Mouse (Mus musculus): ENCODE data around the gene Kptn. TPM values are rescaled to one million over a fixed set of nuclear protein-coding genes. Genes with fewer than 3 reads are reported as not detected.

Kptn gene
- polyA plus RNA-seq, 1 experiment, result 23.2 TPM

DNA sequence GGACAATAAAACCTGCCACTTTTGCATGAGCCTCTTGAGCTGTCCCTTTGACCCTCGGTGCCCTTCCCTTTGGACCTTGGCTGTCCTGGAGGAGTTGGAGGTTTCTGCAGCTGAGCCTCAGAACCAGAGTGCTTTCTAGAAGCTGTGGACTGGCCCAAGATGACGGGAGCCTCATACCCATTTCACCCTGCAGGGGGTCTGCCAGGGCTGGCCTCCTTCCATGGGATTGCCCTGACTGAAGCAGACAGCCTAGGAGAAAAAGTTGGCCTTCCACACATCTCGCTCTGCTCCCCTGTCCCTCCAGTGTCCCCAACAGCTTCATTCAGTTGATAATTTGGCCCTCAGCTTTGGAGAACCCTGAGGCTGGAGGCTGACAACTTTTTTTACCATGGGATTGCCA, 2.6 kb upstream of the Kptn start:
- Histone ChIP-seq H3K27ac (ENCODE audit: insufficient read depth, low read length) (no peak overlapping the region), H3K27me3 (ENCODE audit: control insufficient read depth, insufficient read depth, low read length) (no peaks in the 10 kb centered on the region), H3K36me3 (ENCODE audit: control insufficient read depth, insufficient read depth, low read length) (peaks cover 34% of the 10 kb centered on the region), H3K4me3 (ENCODE audit: extremely low read depth, insufficient read depth, insufficient read length) (no peak overlapping the region), H3K4me1 (ENCODE audit: control insufficient read depth, insufficient read depth, insufficient read length) (peaks cover 6% of the 10 kb centered on the region; the same call in 1 of the 2 replicates)
- WGBS, result 92% methylated on average over 3 of the region's 3 CpGs
- no peak for DNase-seq (ENCODE audit: low read depth in 1 of 2, low spot score in 2 of 2)
- TF ChIP-seq CTCF (IDR thresholded peaks at IDR 0.05; ENCODE audit: extremely low read depth, insufficient read depth, insufficient read length, insufficient replicate concordance) (no peak), POLR2A (IDR thresholded peaks at IDR 0.05; ENCODE audit: low read depth, low read length) (no peak)

GRCm38 (mm10) chr7:16120262-16120600, 536 bp downstream of the Kptn start:
- Histone ChIP-seq H3K27ac (ENCODE audit: insufficient read depth, low read length) (no peak overlapping the region), H3K27me3 (ENCODE audit: control insufficient read depth, insufficient read depth, low read length) (no peaks in the 10 kb centered on the region), H3K36me3 (ENCODE audit: control insufficient read depth, insufficient read depth, low read length) (peaks cover 10% of the 10 kb centered on the region), H3K4me3 (ENCODE audit: extremely low read depth, insufficient read depth, insufficient read length) (peak overlapping the region; percentile 96), H3K4me1 (ENCODE audit: control insufficient read depth, insufficient read depth, insufficient read length) (peaks cover 6% of the 10 kb centered on the region; the same call in 1 of the 2 replicates)
- WGBS, result 54% methylated on average over 9 of the region's 9 CpGs
- no peak for DNase-seq (ENCODE audit: low read depth in 1 of 2, low spot score in 2 of 2)
- TF ChIP-seq CTCF (IDR thresholded peaks at IDR 0.05; ENCODE audit: extremely low read depth, insufficient read depth, insufficient read length, insufficient replicate concordance) (no peak), POLR2A (IDR thresholded peaks at IDR 0.05; ENCODE audit: low read depth, low read length) (no peak)

DNA sequence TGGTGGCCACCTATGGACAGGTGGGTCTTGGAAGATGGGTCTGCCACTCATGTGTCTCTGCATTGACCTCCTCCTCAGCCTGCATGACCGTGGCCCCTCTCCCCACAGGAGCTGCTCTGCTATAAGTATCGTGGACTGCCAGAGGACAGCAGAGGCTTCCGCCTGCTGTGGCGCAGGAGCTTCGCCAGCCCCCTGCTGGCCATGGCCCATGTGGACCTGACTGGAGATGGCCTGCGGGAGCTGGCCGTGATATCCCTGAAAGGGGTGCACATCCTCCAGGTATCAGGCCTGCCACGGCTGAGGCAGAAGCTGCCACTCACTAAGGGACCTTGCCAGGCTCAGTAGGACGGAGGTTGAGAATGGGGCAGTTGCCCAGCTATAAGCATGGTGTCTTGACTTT, 6.1 kb downstream of the Kptn start:
- 89% methylated on average over 9 of the region's 9 CpGs for WGBS
- H3K27ac ChIP-seq (ENCODE audit: insufficient read depth, low read length), result no peak overlapping the region
- TF ChIP-seq POLR2A (IDR thresholded peaks at IDR 0.05; ENCODE audit: low read depth, low read length) (no peak), CTCF (IDR thresholded peaks at IDR 0.05; ENCODE audit: extremely low read depth, insufficient read depth, insufficient read length, insufficient replicate concordance) (no peak)
- H3K4me3 ChIP-seq (ENCODE audit: extremely low read depth, insufficient read depth, insufficient read length), result no peak overlapping the region
- H3K4me1 ChIP-seq (ENCODE audit: control insufficient read depth, insufficient read depth, insufficient read length), result peaks cover 7% of the 10 kb centered on the region; the same call in 1 of the 2 replicates
- DNase-seq (ENCODE audit: low read depth in 1 of 2, low spot score in 2 of 2), result no peak
- H3K27me3 ChIP-seq (ENCODE audit: control insufficient read depth, insufficient read depth, low read length), result peaks cover 6% of the 10 kb centered on the region
- peaks cover 2% of the 10 kb centered on the region; the same call in 1 of the 2 replicates for H3K36me3 ChIP-seq (ENCODE audit: control insufficient read depth, insufficient read depth, low read length)

DNA sequence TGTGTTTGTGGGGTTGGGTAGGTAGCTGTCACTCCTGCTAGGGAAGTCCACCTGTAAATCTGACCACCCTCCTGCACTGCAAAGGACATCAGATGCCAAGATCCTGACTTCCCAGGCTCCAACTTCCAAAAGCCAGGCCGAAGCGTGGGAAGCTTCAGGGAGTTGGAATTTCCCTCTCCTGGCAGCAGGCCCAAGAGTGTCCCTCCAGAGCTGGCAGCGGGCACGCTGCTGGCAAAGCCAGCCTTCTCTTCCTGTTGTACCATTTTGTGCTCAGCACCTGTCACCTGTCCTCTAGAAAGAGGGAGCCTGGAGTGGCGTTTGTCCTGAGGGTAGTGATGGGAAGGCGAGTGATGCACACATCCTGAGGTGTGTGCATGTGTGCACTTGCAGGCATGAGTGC, 8.6 kb downstream of the Kptn start:
- no peak overlapping the region for H3K27ac ChIP-seq (ENCODE audit: insufficient read depth, low read length)
- TF ChIP-seq POLR2A (IDR thresholded peaks at IDR 0.05; ENCODE audit: low read depth, low read length), result no peak
- no peak for TF ChIP-seq CTCF (IDR thresholded peaks at IDR 0.05; ENCODE audit: extremely low read depth, insufficient read depth, insufficient read length, insufficient replicate concordance)
- no peak for DNase-seq (ENCODE audit: low read depth in 1 of 2, low spot score in 2 of 2)
- peaks cover 6% of the 10 kb centered on the region for H3K27me3 ChIP-seq (ENCODE audit: control insufficient read depth, insufficient read depth, low read length)
- H3K4me1 ChIP-seq (ENCODE audit: control insufficient read depth, insufficient read depth, insufficient read length), result peaks cover 7% of the 10 kb centered on the region; the same call in 1 of the 2 replicates
- WGBS, result 82% methylated on average over 6 of the region's 6 CpGs
- no peak overlapping the region for H3K4me3 ChIP-seq (ENCODE audit: extremely low read depth, insufficient read depth, insufficient read length)
- H3K36me3 ChIP-seq (ENCODE audit: control insufficient read depth, insufficient read depth, low read length), result peaks cover 2% of the 10 kb centered on the region; the same call in 1 of the 2 replicates

GRCm38 (mm10) chr7:16128899-16129298, 9.2 kb downstream of the Kptn start:
- DNase-seq (ENCODE audit: low read depth in 1 of 2, low spot score in 2 of 2), result no peak
- 81% methylated on average over 5 of the region's 5 CpGs for WGBS
- H3K27me3 ChIP-seq (ENCODE audit: control insufficient read depth, insufficient read depth, low read length), result peaks cover 6% of the 10 kb centered on the region

DNA sequence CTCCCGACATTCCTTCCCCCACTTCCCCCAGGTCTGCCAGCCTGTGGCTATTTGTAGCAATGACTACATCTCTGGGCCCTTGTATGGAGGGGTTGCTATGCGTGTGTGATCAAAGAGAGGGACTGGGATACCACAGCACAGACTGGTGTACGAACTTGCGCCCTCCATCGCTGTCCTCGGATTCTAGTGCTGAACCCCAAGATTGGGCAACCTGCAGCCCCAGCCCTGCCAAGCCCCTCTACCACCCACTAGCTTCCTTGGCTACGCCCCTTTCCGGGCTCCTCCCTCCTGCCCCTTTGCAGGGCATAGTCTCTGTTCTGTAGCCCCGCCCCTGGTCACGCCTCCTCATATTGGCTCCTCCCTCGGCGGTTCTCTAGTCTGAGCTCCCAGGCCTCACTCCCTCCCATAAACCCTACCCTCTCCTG, 9.7 kb downstream of the Kptn start, which contains the start of gene Slc8a2:
TSS of gene Slc8a2 (plus strand) at position 406 of the 425 bp plus-strand sequence.
- DNase-seq (ENCODE audit: low read depth in 1 of 2, low spot score in 2 of 2), result peak in 1 of 2 experiments; percentile 17
- WGBS, result 14% methylated on average over 12 of the region's 12 CpGs
- peaks cover 6% of the 10 kb centered on the region for H3K27me3 ChIP-seq (ENCODE audit: control insufficient read depth, insufficient read depth, low read length)
- H3K36me3 ChIP-seq (ENCODE audit: control insufficient read depth, insufficient read depth, low read length), result peaks cover 2% of the 10 kb centered on the region; the same call in 1 of the 2 replicates
- H3K4me1 ChIP-seq (ENCODE audit: control insufficient read depth, insufficient read depth, insufficient read length), result peaks cover 7% of the 10 kb centered on the region; the same call in 1 of the 2 replicates
- peak within 1 kb of the TSS; percentile 24; the same call in 1 of the 2 replicates for H3K4me3 ChIP-seq (ENCODE audit: extremely low read depth, insufficient read depth, insufficient read length)
- no peak for TF ChIP-seq CTCF (IDR thresholded peaks at IDR 0.05; ENCODE audit: extremely low read depth, insufficient read depth, insufficient read length, insufficient replicate concordance)
- no peak for TF ChIP-seq POLR2A (IDR thresholded peaks at IDR 0.05; ENCODE audit: low read depth, low read length)
- H3K27ac ChIP-seq (ENCODE audit: insufficient read depth, low read length), result no peak within 1 kb of the TSS

More at GRCm38 (mm10) chr7:16128899-16129298, 9.2 kb downstream of the Kptn start:
- Histone ChIP-seq H3K27ac (ENCODE audit: insufficient read depth, low read length) (no peak overlapping the region), H3K4me3 (ENCODE audit: extremely low read depth, insufficient read depth, insufficient read length) (no peak overlapping the region), H3K36me3 (ENCODE audit: control insufficient read depth, insufficient read depth, low read length) (peaks cover 2% of the 10 kb centered on the region; the same call in 1 of the 2 replicates), H3K4me1 (ENCODE audit: control insufficient read depth, insufficient read depth, insufficient read length) (peaks cover 7% of the 10 kb centered on the region; the same call in 1 of the 2 replicates)
- no peak for TF ChIP-seq POLR2A (IDR thresholded peaks at IDR 0.05; ENCODE audit: low read depth, low read length)
- TF ChIP-seq CTCF (IDR thresholded peaks at IDR 0.05; ENCODE audit: extremely low read depth, insufficient read depth, insufficient read length, insufficient replicate concordance), result no peak

Data from spleen, adult 2 months (tissue).